Mouse (Mus musculus) lung, postnatal 0 days (tissue): ENCODE measurements around the gene Eps8. TPM values are rescaled to one million over a fixed set of nuclear protein-coding genes. Genes with fewer than 3 reads are reported as not detected.

Experiments
- ATAC-seq: fragments of 200-750 bp; cut with Nextera tagmentation; 2 replicates; pipeline ENCODE4 v1.8.0; 2017; ENCODE audit warnings: moderate library complexity
- DNase-seq: peaks from one replicate; pipeline ENCODE4 v3.0.0-alpha.2; 2016; ENCODE audit warnings: low spot score
- H3K27ac ChIP-seq: fragments of 300-500 bp; sonication (generic); 2 replicates; pipeline ENCODE4 v1.5.1; 2014; ENCODE audit warnings: antibody characterized with exemption, mild to moderate bottlenecking, low read length, mixed read lengths
- H3K27me3 ChIP-seq: fragments of 300-500 bp; sonication (generic); replicated peaks from 2 replicates; pipeline ENCODE4 v1.6.1; 2014; ENCODE audit warnings: low read length, mixed read lengths; ENCODE audit not compliant: insufficient read depth
- H3K36me3 ChIP-seq: fragments of 300-500 bp; sonication (generic); 2 replicates; pipeline ENCODE4 v1.6.1; 2014; ENCODE audit warnings: low read length, mixed read lengths; ENCODE audit not compliant: insufficient read depth
- H3K4me1 ChIP-seq: fragments of 300-500 bp; sonication (generic); 2 replicates; pipeline ENCODE4 v1.6.1; 2014; ENCODE audit warnings: antibody characterized with exemption, low read depth, low read length, mixed read lengths; ENCODE audit not compliant: insufficient read depth
- H3K4me2 ChIP-seq: fragments of 300-500 bp; sonication (generic); replicated peaks from 2 replicates; pipeline ENCODE4 v1.6.1; 2014; ENCODE audit warnings: low read depth, mild to moderate bottlenecking, low read length, moderate library complexity, mixed read lengths
- H3K4me3 ChIP-seq: fragments of 300-500 bp; sonication (generic); 2 replicates; pipeline ENCODE4 v1.5.1; 2014; ENCODE audit warnings: low read depth, low read length
- H3K9ac ChIP-seq: fragments of 300-500 bp; sonication (generic); replicated peaks from 2 replicates; pipeline ENCODE4 v1.6.1; 2014; ENCODE audit warnings: low read depth, mild to moderate bottlenecking
- H3K9me3 ChIP-seq: fragments of 300-500 bp; sonication (generic); 2 replicates; pipeline ENCODE4 v1.6.1; 2016; ENCODE audit warnings: low read length, mixed read lengths
- CTCF ChIP-seq: IDR thresholded peaks from 2 replicates; pipeline ENCODE4 v1.5.1; 2016; ENCODE audit warnings: antibody characterized with exemption, mild to moderate bottlenecking
- EP300 ChIP-seq: IDR thresholded peaks from 2 replicates; pipeline ENCODE4 v1.6.1; 2016; ENCODE audit warnings: antibody characterized with exemption, mild to moderate bottlenecking, control low read depth
- WGBS: fragments of 180-500 bp; shearing (Covaris S2); extraction: QIAGEN DNeasy Blood & Tissue Kit; methylation state at CpG from one replicate; pipeline ENCODE4 v1.1.7; 2014; 5-methylcytosine and 5-hydroxymethylcytosine counted together
- polyA plus RNA-seq: library from polyadenylated mRNA; unstranded; fragments of >200 nt; fragmentation: Nextera tagmentation; extraction: Ambion mirVana; gene quantifications from 2 replicates; pipeline ENCODE4 v1.2.1, GENCODE M21; 2015

Gene Eps8
- polyA plus RNA-seq, 1 experiment from 2014 or later: 27.8 TPM

DNA sequence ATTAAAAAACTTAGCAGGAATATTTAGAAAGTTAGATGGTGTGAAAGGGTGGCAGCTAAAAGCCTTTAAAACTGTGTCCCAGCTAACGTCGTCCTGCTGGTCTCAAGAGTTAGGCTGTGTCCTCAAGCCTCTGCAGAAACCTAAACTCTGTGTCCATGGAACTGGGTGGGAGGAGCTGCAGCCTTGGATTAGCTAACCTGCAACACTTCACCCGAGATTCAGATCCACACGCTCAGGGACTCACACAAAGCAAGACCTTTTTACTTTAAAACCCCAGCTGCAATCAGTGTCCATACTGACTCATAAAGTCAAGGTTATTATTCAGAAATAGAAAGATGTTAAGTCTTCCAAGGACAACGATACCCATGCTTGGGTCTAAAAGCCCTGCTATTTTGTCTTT lies 18.5 kb downstream of the Eps8 start:
- Histone ChIP-seq H3K4me1 (peaks cover 3% of the 10 kb centered on the region; the same call in 1 of the 2 replicates), H3K27me3 (no peaks in the 10 kb centered on the region), H3K9me3 (no peaks in the 10 kb centered on the region), H3K4me2 (no peak overlapping the region), H3K4me3 (no peak overlapping the region), H3K27ac (no peak overlapping the region), H3K9ac (no peak overlapping the region), H3K36me3 (no peaks in the 10 kb centered on the region)
- DNase-seq (no peak), ATAC-seq (no peak)
- 65% methylated on average over 5 of the region's 5 CpGs for WGBS
- TF ChIP-seq CTCF (no peak), EP300 (no peak)

DNA sequence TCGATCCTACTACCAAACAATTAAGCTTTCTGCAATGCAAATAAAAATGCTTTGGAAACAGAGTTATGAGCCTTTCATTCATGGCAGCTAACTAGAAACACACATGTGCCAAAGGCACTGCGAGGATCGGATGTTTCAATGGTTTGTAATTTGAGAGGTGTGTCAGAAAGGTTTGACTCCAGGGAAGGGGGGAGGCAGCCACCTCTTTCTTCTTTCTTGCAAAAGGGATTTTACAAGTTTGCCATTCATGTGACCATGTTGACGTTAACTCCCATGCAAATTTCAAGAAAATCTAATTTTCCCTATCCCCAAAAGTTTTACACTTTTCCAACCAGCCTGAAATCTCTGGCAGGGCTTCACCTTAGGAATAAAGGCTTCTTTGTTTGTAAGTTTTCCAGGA lies 21.1 kb downstream of the Eps8 start:
- Histone ChIP-seq H3K9ac (no peak overlapping the region), H3K4me2 (no peak overlapping the region), H3K27ac (no peak overlapping the region), H3K9me3 (no peaks in the 10 kb centered on the region), H3K36me3 (no peaks in the 10 kb centered on the region), H3K4me3 (no peak overlapping the region), H3K27me3 (no peaks in the 10 kb centered on the region), H3K4me1 (no peaks in the 10 kb centered on the region)
- 46% methylated on average over 4 of the region's 4 CpGs for WGBS
- no peak for ATAC-seq
- TF ChIP-seq CTCF (no peak), EP300 (no peak)
- DNase-seq: no peak

DNA sequence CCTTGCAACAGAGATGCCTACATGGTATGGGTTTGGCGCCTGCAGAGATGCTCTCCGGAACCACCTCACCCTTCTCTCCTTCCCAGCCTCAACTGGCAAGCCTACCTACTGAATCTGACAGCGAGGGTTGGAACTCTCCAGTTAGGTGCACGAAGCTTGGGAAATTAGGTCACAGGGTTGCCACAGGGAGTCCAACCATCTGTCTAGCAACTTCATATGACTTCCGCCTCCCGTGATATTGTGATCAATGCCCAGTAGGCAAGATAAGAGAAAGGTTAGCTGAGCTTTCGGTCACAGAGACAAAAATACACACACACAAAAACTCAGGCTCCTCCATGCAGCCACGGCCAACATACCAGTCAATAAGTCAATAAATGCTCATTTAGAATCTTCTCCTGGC lies 21.6 kb downstream of the Eps8 start:
- WGBS: 76% methylated on average over 8 of the region's 8 CpGs
- DNase-seq: no peak
- no peak overlapping the region for H3K9ac ChIP-seq
- H3K4me3 ChIP-seq: no peak overlapping the region
- no peak overlapping the region for H3K4me2 ChIP-seq
- H3K27ac ChIP-seq: no peak overlapping the region
- H3K27me3 ChIP-seq: no peaks in the 10 kb centered on the region
- no peaks in the 10 kb centered on the region for H3K9me3 ChIP-seq
- no peaks in the 10 kb centered on the region for H3K4me1 ChIP-seq
- no peak for ATAC-seq
- no peaks in the 10 kb centered on the region for H3K36me3 ChIP-seq
- TF ChIP-seq CTCF: no peak
- TF ChIP-seq EP300: no peak

DNA sequence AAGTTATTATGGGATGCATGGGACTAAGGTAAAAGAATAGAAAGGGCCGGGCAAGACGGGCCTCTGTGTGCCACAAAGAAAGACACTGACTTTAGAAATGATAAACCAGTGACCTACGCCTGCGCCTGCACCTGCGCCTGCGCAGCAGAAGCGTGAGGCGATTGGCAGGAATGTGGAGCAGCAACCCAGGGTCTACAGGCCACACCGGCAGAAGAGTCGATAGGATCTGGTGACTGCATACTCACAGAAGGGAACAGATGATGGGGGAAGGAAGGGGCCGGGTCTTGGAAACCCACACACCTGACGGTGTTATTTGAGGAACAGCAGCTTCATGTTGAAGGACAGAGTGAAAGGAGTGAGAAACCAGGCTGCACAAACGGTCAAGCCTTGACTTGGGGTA lies 24.3 kb downstream of the Eps8 start:
- no peak overlapping the region for H3K9ac ChIP-seq
- H3K4me3 ChIP-seq: no peak overlapping the region
- no peaks in the 10 kb centered on the region for H3K36me3 ChIP-seq
- H3K27me3 ChIP-seq: no peaks in the 10 kb centered on the region
- WGBS: 37% methylated on average over 13 of the region's 13 CpGs
- H3K9me3 ChIP-seq: no peaks in the 10 kb centered on the region
- ATAC-seq (peak; percentile 19; the same call in 1 of the 2 replicates), DNase-seq (no peak)
- no peak overlapping the region for H3K4me2 ChIP-seq
- TF ChIP-seq EP300 (no peak), CTCF (no peak)
- H3K27ac ChIP-seq: no peak overlapping the region
- no peaks in the 10 kb centered on the region for H3K4me1 ChIP-seq

DNA sequence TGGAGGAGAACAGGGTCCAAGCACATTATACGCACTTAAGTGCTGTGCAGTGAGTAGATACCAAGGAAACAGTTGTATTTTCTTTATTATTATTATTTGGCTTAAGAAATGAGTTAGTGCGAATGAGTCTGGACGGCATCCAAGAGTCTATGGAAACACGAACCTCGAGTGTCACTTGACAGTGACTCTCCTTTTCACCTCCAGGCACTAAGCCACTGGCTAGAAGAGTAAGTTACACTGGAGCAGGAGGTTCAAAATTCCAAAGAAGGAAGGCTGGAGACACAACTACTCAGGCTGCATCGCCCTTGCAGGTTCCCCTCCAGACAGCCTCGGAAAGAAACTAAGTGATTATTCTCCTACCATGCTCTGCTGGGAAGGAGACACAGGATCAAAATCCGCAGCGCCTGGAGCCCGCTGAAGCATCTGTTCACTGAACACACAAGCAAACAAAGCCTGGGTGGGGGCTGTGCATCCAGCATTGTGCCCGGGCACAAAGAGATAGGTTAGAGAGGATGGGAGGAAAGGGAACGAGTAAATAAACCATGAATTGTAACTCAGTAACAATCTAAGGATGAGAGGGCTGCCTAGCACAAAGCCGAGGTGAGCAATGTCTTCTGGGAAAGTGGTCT lies 25.0 kb downstream of the Eps8 start:
- DNase-seq (peak; percentile 81), ATAC-seq (peak; percentile 62)
- Histone ChIP-seq H3K4me2 (peak overlapping the region; percentile 38), H3K9me3 (no peaks in the 10 kb centered on the region), H3K36me3 (no peaks in the 10 kb centered on the region), H3K27ac (no peak overlapping the region), H3K9ac (no peak overlapping the region), H3K4me1 (no peaks in the 10 kb centered on the region), H3K4me3 (no peak overlapping the region), H3K27me3 (no peaks in the 10 kb centered on the region)
- TF ChIP-seq CTCF (no peak), EP300 (no peak)
- 27% methylated on average over 13 of the region's 13 CpGs for WGBS

DNA sequence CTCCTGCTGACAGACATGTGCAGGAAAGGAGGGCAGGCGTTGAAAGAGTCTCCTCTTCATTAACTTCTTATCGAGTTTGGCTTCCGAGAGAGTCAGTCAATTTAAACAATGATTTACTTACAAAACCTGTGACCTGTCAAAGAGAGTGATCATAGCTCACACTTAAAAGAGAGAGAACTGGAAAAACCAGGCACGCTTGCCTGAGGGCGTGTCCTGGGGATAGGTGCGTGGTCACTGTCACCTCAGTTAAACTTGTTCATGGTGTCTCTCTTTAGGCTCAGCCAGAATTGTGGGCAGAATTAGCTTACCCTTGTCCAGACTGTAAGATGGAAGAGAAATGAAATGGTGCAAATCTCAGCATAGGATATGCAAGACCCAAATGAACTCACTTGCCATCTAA lies 26.0 kb downstream of the Eps8 start:
- H3K4me3 ChIP-seq: no peak overlapping the region
- H3K27me3 ChIP-seq: no peaks in the 10 kb centered on the region
- no peak overlapping the region for H3K27ac ChIP-seq
- no peak overlapping the region for H3K9ac ChIP-seq
- ATAC-seq (no peak), DNase-seq (no peak)
- H3K9me3 ChIP-seq: no peaks in the 10 kb centered on the region
- H3K36me3 ChIP-seq: no peaks in the 10 kb centered on the region
- TF ChIP-seq EP300 (no peak), CTCF (no peak)
- H3K4me1 ChIP-seq: no peaks in the 10 kb centered on the region
- no peak overlapping the region for H3K4me2 ChIP-seq
- WGBS: 54% methylated on average over 6 of the region's 6 CpGs

DNA sequence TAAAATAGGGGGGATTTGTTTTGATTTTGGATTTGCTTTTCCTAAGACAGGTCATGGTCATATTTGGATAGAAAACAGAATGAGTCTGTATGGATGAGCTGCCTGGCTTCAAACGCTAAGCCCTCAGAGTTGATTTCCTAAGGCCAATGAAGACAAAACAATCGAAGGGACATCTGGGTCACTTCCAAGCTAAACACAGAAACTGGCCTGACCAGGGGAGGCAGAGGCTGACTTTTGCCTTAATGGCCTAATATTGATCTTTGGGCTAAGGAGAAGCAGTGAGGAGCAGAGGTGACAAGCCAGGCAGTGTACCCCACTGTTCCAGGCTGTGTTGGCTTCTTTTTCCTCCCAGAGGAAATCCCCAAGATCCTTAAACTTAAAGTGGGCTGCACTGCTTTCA lies 33.7 kb downstream of the Eps8 start:
- Histone ChIP-seq H3K4me1 (no peaks in the 10 kb centered on the region), H3K9me3 (no peaks in the 10 kb centered on the region), H3K9ac (no peak overlapping the region), H3K27me3 (no peaks in the 10 kb centered on the region), H3K27ac (no peak overlapping the region), H3K4me2 (no peak overlapping the region), H3K4me3 (no peak overlapping the region), H3K36me3 (no peaks in the 10 kb centered on the region)
- TF ChIP-seq CTCF: no peak
- TF ChIP-seq EP300: no peak
- no peak for ATAC-seq
- WGBS: 52% methylated on average over 2 of the region's 2 CpGs
- DNase-seq: no peak
